Mouse (Mus musculus) c-Kit-positive CD71-positive TER-119-positive erythroid progenitor cells, embryonic 14.5 days (primary cell): Measurements from ENCODE around the gene Gse1.
A peak's percentile ranks its signal among the peaks of the same experiment; 100 is the strongest.

ENCODE experiments used
- DNase-seq: peaks from one replicate; pipeline ENCODE4 v3.0.0-alpha.2; 2013; ENCODE audit warnings: low spot score

Gene Gse1

DNA sequence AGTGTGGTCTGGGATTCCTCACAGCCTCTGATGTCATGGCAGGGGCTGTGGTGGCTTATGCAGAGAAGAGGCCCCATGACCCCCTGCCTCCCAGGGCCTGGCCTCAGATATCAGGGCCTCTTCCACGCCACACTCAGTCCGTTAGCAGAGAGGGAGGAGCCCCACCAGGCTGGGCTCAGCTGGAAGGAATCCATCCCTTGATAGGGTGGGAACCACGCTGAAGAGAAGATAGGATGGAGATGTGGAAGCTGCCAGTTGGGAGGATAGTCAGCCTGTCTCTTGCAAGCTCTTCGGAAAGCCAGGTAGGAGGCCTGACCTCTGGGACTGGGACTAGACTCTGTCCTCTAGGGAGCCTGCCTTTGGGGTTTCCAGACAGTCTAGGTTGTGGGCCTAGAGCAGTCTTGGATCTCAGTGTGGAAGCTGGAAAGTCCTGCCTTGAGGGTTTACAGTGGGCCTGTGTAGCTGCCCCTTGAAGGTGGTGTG, 270.1 kb downstream of the Gse1 start:
- peak; percentile 69 for DNase-seq

DNA sequence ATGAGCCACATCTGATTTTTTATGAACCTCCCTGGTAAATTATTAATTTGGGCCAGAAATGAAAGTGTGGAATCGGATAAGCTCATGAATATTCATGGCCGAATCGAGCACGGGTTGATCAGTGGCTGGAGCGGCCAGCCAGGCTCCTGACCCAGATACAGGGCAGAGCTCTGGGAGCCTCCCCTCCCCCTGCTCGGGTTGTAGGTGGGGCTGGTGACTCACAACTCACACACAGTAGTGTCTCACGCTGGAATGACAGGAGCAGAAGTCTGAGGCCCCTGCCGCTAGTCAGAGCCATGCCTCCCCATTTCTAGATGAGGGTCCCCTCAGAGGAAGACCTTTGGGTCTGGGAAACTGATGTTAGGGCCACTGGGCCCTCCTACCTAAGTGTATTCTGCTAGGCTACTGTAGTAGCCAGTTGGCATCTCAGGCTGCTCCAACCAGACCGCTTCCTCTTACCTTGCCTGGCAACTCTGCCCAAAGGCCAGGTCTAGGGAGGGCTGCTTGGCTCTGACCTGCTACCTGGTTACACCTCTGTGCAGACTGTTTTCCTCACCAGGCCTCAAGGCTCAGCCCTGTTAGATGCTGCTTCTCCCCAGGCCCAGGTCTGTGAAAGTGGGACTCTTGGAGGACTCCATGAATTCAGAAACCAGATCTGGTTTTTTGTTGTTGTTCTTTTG, 270.8 kb downstream of the Gse1 start:
- peak; percentile 66 for DNase-seq

DNA sequence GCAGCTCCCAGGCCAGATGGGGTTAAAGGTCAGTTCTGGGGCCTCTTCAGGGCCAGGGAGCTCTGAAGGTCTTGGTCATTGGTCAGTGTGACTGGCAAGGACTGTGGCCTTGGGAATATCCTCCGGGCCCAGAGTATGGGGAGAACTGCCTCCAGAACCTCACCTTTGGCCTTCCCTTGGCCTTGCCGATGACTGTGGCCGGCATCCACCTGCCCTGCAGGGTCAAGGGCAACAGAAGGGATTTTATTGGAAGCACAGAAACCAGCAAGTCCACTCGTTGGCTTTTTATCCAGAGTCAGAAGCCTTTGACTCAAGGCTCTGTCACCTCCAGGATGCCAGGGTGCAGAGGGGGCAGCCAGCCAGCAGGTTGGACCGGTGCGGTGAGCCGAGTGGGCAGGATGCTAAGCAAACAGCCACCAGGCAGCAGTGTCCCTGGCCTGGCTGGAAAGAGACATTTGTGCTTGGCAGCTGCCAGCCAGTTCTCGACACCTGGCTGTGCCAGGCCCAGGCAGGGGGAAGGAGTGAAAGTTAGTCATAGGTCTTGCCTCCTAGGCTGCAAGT, 272.5 kb downstream of the Gse1 start:
- DNase-seq = no peak

DNA sequence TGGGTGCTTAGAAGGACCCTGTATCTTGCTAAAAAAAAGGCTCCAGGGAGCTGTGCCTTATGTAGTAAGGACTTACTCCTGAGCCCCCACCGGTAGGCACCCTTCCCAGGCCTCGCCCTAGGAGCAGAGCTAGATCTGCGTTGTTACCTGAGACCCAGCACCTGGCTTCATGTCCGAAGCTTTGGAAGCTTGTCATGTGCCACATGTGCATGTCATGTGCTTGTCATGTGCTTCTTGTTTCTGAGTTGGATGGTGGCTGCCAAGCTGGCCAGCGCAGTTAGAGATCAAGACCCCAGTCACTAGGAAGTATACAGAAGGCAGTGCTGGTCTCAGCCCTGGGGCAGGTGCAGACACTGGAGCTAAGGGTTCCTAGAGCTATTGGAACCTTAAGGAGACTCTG, 273.2 kb downstream of the Gse1 start:
- no peak for DNase-seq

DNA sequence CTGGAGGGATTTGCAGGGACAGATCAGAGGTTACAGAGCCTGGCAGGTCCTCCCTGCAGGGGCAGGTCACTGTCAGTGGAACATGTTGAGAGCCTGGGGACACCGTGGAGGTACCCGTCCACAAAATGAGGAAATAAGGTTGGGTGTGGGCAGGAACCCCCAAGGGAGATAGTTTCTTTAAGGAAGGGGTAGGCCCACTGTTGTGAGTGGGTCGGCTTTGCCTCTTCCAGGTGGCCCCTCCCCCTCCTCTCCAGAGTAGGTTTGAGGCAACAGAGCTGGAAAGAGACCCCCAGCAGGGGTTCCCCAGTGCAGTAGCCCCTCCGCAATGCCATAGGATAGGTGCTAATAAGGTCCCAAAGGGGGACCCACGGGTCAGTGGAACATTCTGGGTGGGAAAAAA, 274.2 kb downstream of the Gse1 start:
- DNase-seq = no peak

DNA sequence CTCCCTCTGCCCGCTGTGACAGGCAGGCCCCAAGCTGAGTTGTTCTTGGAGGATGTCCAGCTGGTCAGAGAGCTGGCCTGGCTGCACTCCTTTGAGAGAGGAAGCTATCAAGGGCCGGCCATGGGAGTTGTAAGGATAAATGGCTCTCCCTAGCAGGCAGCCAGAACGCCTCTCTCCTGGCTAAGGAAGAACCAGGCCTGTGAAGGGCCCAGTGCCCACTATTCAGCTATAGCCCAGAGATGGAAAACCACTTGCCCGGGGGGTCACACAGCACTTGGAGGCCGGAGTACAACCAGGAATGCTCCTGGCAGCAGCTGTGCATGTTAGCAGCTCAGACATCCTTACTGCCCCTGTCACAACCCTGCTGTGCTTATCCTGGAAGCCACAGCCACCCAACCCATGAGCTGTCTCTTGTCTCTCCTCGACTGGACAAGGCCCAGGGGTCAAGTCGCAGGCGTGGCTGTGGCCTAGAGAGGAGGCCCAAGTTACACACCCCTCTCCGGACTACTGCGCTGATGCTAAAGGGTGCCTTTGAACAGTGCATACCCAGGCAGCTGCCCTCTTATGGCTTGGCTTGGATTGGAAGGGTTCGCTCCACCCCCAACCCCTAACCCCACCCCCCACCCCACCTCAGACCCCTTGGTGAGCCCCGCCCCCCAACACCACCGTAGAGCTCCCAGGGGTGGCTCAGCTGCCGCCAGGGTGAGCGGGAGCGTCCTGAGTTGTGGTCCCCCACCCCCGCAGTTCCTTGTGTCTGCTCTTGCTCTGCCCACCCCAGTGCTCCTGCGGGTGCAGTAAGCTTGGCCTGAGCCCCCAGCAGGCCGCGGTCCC, 276.2 kb downstream of the Gse1 start:
- no peak for DNase-seq

DNA sequence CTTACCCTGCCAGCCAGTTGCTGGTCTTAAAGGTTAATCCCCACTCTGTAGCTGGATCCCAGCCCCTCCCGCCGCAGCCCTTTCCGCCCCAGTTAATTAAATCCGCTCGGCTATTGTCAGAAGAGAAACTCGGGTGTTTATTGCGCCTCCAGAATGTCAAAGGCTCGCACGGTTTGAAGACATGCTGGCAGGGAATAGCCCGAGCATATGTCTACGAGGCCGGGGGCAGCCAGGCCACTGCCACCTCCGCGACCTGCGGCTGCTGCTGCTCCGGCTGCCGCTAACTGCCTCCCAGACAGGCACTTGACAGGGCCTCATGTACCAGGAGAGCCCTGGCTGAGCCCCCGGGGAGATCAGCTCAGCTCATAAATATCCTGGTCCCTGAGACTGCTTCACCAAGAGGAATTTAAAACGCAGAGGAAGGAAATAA, 276.8 kb downstream of the Gse1 start:
- DNase-seq = no peak

DNA sequence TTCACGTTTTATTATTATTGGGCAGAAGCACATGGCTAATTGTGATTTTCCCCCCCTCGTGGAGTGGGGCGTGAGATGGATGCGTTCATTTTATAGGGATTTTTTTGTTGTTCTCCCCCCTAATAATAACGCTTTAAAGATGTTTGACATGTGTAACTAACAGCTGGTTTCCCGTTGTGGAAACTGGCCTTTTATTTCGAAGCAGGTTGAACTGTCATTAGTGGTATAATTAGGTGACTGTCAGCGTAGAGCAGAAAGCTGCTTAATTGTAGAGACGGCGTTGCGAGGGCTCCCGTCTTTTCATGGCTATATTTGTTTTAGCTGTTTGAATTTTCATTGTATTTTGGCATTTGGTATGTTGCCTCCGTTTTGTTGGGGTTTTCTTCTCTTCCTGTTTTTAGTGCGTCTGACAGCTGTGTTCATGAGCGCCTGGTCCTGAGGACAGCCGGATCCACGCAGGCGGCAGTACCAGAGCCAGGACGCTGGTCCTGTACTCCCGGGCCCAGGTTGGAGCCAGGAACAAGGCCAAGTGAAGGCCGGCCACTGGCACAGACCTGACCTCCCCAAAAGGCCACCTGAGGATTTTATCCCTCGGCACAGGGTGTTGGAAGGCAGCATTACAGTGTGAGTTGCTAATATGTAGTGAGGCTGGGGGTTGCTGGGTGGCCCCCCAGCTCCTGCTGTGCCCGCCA, 277.5 kb downstream of the Gse1 start:
- DNase-seq = no peak

DNA sequence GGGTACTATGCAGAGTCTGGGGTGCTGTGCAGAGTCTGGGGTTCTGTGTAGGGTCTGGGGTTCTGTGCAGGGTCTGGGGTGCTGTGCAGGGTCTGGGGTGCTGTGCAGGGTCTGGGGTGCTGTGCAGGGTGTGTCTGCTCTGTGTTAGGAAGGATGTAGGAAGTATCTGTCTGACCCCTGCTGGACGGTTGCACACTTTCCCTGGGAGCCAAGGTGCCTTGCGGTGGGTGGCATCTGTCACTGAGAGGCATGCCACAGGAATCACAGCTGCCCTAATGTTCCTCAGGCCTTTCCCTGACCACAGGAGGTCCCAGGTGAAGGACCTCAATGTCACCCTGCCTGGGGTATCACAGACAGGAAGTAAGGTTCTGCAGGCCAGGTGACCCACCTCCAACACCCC, 278.3 kb downstream of the Gse1 start:
- no peak for DNase-seq

DNA sequence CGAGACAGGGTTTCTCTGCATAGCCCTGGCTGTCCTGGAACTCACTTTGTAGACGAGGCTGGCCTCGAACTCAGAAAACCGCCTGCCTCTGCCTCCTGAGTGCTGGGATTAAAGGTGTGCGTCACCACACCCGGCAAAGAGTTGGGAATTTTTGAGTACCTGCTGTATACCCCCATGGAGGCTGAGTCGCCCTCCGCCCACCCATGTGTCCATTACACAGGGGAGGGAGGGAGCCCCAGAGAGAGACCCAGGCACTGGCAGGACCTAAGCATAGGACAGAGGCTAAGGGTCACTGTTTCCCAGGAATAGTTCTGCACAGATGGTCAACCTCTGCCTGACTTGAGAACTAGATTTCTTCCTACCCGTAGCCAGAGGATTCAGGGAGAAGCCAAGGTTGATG, 279.0 kb downstream of the Gse1 start:
- no peak for DNase-seq

DNA sequence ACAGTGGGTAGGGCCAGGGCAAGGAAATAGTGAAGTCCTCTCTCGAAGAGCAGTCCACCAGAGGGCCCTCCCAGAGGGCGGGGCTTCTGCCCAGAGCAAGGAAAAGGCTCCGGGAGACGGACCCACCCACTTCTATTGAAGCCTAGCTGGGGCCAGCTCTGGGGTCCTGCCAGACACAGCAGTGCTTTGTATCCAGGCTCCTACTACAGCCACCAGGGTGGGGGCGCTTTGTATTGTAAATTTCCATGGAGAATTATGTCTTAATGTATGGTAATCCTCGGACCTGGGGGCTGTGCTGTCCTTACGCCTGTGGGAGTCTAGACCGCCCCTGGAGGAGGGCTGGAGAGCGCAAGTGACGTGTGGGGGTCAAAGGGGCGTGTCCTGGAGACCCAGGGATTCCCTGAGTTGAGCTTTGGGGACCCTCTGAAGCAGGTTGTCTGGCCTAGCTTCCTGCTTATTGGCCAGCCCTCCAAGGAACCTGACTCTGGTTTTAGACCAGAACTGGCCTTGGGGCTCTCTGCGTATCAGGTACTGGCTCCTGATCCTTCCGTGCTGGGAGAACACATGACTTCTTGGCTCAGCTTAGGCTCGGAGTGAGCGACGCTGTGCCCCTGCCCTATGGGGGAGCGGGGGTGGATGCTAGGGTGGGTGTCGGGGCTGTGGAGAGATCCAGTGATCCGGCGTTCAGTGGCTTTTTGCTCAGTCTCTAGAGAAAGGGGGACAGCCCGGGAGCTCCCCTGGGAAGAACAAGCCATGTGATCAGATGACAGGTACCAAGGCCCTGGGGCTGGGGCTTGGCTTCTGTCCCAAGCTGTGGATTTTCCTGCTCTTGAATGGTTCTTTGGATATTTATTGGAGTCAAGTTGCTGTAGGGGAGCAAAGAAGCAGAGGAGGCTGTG, 281.1 kb downstream of the Gse1 start:
- no peak for DNase-seq

DNA sequence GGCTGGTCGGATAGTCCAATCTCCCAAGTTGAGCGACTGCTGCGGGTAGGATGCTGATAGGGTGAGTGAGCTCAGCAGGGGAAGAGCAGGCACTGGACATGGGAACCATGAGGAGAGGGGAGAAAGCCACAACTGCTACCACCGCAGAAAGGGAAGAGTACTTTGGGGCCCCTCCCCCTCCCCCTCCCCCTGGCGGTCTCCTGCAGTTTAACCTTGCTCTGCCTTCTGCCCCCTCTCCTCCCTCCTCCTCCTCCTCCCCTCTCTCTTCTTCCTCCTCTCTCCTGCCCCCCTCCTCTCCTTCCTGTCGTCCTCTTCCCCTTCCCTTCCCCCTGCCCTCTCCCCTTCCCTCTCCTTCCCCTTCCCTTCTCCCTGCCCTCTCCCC, 281.8 kb downstream of the Gse1 start:
- no peak for DNase-seq

DNA sequence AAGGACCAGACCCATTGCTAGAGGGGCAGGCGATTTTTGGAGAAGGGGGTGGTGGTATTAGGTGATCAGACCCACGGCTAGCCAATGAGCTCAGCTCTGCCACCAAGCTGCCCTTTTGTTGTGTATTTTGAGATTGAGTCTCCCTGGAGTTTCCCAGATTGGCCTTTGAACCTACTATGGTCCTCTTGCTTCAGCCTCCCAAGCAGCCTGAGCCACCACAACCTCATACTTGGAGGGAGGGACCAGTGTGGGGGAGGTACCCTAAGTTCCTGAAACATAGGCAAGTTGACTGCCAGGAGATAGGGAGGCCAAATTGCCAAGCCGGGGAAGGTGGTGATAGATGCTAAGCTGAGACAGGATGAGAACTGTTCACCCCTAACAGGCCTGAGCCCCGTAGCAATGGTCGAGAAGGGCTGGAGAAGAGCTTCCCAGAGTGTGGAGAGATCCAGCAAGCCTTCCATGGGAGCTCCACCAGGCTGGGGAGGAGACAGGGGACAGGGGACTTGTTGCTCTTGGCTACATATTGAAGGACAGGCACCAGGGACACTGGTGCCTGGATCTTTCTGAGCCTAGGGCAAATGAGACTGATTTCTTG, 282.7 kb downstream of the Gse1 start:
- DNase-seq = no peak

DNA sequence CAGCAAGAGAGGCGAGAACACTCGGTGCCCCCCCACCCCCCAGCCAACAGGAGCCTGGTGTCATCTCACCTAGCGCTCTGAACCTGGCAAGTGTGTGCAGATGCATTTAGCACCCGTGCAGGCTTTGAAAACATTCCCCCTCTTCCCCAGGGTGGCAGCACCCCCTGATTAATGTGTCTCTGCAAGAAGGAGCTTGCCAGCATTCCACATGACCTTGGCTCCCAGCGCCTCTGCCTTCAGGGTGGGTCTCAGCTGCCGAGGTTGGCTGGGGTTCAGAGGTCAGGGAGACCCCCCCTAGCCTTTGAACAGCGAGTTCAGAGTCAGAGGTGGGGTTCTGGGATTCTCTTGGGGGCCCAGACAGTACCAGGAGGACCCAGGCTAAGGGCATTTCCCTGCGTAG, 283.5 kb downstream of the Gse1 start:
- no peak for DNase-seq

DNA sequence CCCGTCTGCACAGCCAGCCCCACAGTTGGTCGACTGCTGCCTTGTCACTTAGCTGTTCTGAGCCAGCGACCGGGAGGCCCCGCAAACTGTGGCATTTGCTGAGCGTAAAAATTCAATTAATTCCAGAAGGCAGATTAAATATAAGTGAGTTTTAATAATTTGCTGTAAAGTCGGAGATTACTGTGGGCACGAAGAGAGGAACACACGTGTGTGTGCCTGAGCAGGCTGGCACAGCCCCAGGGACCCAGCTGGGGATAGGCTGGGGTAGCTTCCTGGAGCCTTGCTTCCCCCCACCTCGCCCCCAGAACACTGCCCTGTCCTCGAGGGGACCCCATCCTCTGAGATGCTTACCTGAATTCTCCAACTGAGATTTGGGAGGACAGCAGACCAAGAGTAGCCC, 284.1 kb downstream of the Gse1 start:
- DNase-seq = no peak

DNA sequence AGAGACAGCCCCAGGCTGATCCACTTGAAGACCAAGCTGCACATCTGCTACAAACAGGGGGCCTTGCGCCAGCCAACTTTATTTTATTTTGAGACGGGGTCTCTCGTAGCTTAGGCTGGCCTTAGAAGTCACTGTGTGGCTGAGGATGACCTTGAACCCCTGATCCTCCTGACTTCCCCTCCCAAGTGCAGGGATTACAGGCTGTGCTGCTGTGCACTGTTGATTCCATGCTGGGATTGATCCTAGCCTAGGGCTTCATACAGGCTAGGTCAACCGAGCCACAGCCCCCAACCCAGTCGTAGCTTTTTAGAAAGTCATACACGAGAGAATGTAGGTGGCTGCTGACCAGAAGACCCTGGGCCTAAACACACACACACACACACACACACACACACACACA, 284.9 kb downstream of the Gse1 start:
- DNase-seq = no peak

DNA sequence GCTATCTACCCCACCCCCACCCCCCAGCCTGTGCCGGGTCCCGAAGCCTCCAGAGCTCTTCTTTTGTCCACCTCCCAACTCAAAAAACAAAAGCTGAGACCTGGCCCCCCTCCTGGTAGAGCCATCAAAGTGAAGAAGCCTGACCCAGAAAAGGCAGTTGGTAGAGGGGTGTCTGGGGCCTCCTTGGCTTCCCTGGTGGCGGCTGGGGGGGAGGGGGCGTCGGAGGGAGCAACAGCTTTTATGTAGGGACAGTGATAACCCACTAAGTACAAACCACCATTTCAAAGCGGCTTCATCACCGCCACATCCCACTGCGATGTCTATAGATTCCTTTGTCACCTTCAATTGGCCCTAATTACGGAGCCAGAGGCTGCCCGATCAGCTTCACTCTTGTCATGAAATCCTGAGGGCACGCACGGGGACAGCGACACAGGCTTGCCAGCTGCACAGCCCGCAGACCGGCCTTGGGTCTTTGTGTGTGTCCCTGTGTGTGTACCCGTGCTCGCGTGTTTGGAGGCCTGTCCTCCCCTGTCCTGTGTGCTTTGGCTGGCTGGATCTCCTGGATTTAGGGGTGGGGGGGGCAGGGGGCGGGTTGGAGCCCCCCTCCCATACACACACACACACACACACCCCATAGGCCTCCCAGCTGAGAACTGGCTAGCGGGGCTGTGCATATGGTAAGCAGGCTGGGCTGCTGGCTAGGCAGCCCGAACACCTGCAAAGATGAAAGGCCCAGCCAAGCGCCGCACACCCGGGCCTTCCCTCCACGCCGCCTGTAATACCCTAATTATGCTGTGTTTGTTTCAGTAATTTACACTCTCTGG, 285.6 kb downstream of the Gse1 start:
- no peak for DNase-seq

DNA sequence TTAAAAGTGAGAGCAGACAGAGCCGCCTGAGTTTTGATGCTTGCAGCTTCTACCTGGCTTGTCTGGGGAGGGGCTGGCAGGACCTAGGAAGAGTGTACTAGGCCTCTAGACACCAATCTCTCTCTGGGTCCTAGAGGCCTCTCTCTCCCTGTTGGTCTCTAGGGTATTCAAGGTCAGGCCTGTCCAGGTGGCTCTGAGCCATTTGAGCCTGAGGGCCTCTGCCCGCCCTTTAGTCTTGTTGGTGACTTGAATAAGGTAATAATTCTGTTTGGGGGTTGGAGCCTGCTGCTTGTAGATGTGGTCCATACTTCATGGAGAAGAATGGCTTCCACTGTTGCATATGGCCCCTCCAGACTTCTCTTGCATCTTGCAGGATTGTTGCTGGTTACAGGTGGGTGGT, 287.0 kb downstream of the Gse1 start:
- DNase-seq = no peak

DNA sequence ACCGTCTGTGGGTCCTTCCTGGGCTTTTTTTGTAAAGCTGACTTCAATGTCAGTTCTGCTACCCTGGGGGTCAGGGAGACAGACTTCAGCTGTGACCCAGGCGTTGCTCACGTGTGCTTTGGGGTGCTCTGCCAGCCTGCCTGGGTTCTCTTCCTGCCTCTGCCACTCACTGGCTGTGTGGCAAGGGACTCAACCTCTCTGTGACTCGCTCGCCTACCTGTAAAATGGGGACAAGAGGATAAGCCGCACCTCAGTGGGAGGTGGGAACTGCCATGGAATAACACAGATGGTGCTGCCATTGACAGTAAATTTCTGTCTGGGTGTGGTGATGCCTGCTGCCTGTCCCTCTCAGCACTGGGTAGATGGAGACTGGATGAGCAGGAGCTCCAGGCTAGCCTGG, 287.4 kb downstream of the Gse1 start:
- DNase-seq = no peak

DNA sequence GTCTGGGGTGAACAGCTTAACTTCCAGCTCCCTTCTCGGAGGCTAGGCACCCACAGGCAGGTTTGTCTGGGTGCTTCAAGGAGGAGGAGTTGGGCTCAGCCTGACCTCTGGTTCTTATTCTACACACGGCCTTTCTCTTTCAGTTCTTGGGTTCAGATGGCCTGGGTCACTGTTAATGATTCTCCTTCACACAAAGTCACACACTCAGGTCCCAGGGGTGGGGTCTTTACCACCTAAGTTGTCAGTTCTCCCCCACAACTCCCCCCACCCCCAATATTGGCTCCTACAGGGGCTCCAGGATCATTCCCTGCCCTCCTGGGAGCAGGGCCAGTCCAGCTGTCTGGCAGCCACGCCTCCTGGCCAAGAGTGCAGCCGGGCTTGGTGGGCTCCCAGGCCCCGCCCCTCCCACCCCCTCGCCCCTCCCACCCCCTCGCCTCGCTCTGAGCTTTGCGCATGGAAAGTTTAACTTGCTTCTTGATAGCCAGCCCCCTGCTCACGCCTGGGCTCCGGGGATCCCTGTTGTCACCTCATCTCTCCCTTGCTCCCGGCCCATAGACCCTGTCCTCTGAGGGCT, 288.0 kb downstream of the Gse1 start:
- DNase-seq = no peak
